Mouse (Mus musculus): ENCODE measurements around the gene Tmem206. TPM values are rescaled to one million over a fixed set of nuclear protein-coding genes. Genes with fewer than 3 reads are reported as not detected.

Gene Tmem206
- 1 to 10 TPM; 1.2 to 1.4 TPM for total RNA-seq (2021)
- long read RNA-seq, experiment 1, partial matches to known transcripts = 0 of 1 reads
- long read RNA-seq, experiment 1, other reads (novel, unspliced or antisense) = 0 of 1 reads
- long read RNA-seq, experiment 2, partial matches to known transcripts = 0 of 3 reads
- long read RNA-seq, experiment 2, other reads (novel, unspliced or antisense) = 0 of 3 reads

DNA sequence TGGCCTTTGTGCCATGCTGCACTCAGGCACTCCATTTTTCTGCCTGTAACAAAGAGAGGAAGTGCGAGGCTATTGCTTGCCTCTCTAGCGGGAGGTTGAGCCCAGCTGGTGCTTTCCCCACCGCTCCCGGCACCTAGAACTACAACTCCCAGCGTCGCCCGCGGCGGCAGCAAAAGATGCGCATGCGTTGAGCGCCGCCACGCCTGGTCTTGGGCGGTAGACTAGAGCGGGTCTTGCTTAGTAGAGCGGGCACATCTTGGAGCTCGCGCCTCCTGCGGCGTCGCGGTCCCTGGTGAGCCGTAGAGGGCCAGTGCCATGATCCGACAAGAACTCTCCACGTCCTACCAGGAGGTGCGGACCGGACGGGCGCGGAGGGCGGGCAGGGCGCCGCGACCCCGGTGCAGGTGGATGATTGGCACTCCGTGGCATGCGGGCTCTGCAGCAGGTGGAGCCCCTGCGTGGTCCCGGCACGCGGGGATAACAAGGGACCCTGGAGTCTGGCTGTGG lies at the start of gene Tmem206:
TSS of gene Tmem206 (plus strand) at position 187 of the 507 bp plus-strand sequence.
- TF ChIP-seq CTCF (IDR thresholded peaks at IDR 0.05) = no peak
- DNase-seq = peak; percentile 95
- intact Hi-C loops (cut with DNase I) = no loop called here
- Histone ChIP-seq H3K27ac (peak within 1 kb of the TSS; percentile 87), H3K4me3 (peak within 1 kb of the TSS; percentile 77)

GRCm38 (mm10) chr1:191276181-191276580 lies 49.5 kb upstream of the Tmem206 start:
- intact Hi-C loops (cut with DNase I) = loop anchor here (5.0 to 10.0 kb wide), 2 partner anchors 94 to 181 kb away; partner anchors contain the start of gene Batf3
- TF ChIP-seq CTCF (IDR thresholded peaks at IDR 0.05) = no peak
- Histone ChIP-seq H3K27ac (no peak overlapping the region), H3K4me3 (no peak overlapping the region)
- DNase-seq = no peak

DNA sequence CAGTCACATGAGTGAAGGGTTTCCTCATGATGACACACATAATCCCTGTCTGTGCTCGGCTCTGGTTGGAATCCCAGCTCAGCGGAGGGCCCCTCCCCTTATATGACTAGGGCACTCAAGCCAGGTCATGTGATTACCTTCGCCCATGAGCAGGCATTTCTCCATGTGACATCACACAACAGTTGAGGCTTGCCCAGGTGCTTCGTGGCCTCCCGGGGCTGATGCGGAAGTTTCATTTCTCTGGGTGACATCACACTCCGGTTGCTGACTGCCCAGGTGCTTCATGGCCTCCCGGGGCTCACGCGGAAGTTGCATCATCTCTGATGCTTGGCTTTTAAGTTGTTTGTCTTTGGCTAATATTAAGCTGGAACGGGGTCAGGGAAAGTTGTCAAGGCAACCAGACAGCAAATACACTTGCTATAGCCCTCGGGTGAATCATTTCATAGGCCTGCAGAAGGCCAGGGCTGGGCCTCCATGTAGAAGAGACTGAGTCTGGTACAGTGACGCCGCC lies 48.1 kb upstream of the Tmem206 start:
- Histone ChIP-seq H3K27ac (peak overlapping the region; percentile 35; the same call in 1 of the 2 replicates), H3K4me3 (no peak overlapping the region)
- TF ChIP-seq CTCF (IDR thresholded peaks at IDR 0.05) = no peak
- DNase-seq = peak; percentile 58
- intact Hi-C loops (cut with DNase I) = loop anchor here (5.0 to 10.0 kb wide), 2 partner anchors 95 to 183 kb away; partner anchors contain the start of gene Batf3

DNA sequence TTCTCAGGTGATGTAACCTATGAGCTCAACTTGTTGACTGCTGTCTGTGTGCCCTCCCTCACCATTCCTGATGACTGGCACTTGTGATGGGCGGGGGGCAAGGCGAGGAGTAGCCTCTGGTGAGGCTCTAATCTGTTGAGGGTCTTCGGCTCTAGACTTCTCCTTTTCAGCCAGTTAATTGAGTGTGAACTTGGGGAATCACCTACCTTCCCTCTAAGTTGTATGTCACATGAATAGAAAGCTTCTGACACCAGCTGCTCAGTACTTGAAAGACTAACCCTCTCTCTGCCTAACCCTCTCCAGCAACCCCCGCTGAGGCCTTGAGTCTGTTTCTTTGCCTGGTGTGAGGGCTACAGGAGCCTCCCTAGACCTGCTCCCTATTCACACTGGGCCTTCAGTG lies 47.4 kb upstream of the Tmem206 start:
- Histone ChIP-seq H3K27ac (no peak overlapping the region), H3K4me3 (no peak overlapping the region)
- intact Hi-C loops (cut with DNase I) = loop anchor here (5.0 to 10.0 kb wide), 2 partner anchors 96 to 184 kb away; partner anchors contain the start of gene Batf3
- no peak for DNase-seq
- TF ChIP-seq CTCF (IDR thresholded peaks at IDR 0.05) = no peak

GRCm38 (mm10) chr1:191281171-191281570 lies 44.5 kb upstream of the Tmem206 start:
- Histone ChIP-seq H3K27ac (no peak overlapping the region), H3K4me3 (no peak overlapping the region)
- intact Hi-C loops (cut with DNase I) = no loop called here
- no peak for TF ChIP-seq CTCF (IDR thresholded peaks at IDR 0.05)
- no peak for DNase-seq

DNA sequence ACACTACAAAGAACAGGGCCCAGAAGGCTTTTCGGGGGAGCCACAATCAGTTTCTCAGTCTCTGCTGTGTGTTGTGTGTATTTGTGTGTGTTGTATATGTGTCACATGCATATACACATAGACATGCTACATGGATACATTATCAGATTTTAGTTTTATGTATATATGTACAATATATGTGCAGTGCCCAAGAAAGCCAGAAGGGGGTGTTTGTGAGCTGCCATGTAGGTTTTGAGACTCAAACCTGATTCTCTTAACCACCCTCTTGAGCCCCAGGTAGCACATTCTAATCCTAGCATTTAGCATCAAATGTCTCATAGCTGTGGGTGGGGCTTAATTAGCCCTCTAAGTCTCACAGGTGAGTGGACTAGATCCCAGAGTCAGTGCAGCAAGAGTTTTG lies 43.4 kb upstream of the Tmem206 start:
- Histone ChIP-seq H3K27ac (no peak overlapping the region), H3K4me3 (no peak overlapping the region)
- TF ChIP-seq CTCF (IDR thresholded peaks at IDR 0.05) = peak; percentile 33; the same call in 1 of the 2 replicates
- DNase-seq = no peak
- intact Hi-C loops (cut with DNase I) = no loop called here

- H3K27ac ChIP-seq = no peak overlapping the region
- no peak overlapping the region for H3K4me3 ChIP-seq
- intact Hi-C loops (cut with DNase I) = no loop called here
- TF ChIP-seq CTCF (IDR thresholded peaks at IDR 0.05) = no peak
- DNase-seq = no peak
Measured at GRCm38 (mm10) chr1:191283110-191284040, 42.3 kb upstream of the Tmem206 start.

DNA sequence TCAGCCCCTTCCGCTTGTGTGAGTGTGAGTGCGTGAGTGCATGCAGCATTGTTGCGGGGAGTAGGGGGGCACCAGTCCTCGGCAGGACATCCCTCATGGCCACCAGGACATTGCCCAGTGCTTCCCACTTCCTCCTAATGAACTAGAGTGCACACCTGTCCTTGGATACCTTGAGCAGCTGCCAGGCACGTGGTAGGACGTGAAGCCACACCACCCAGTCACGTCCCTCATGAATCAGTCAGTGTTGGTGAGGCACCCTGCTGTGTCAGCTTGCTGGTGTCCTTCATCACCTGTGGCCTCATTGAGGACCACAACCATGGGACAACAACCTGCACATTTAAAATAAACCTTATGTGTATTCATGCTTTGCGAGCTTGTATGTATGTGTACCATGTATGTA lies 41.2 kb upstream of the Tmem206 start:
- H3K27ac ChIP-seq = no peak overlapping the region
- H3K4me3 ChIP-seq = no peak overlapping the region
- intact Hi-C loops (cut with DNase I) = no loop called here

GRCm38 (mm10) chr1:191288762-191289161 lies 37.0 kb upstream of the Tmem206 start:
- TF ChIP-seq CTCF (IDR thresholded peaks at IDR 0.05) = peak; percentile 74
- Histone ChIP-seq H3K4me3 (no peak overlapping the region), H3K27ac (no peak overlapping the region)
- DNase-seq = peak; percentile 73
- intact Hi-C loops (cut with DNase I) = no loop called here

More for the DNA sequence above, 41.2 kb upstream of the Tmem206 start:
- TF ChIP-seq CTCF (IDR thresholded peaks at IDR 0.05) = no peak
- no peak for DNase-seq

- intact Hi-C loops (cut with DNase I) = no loop called here
- DNase-seq = peak; percentile 80
- TF ChIP-seq CTCF (IDR thresholded peaks at IDR 0.05) = no peak
- H3K27ac ChIP-seq = peak overlapping the region; percentile 64
- no peak overlapping the region for H3K4me3 ChIP-seq
Measured at GRCm38 (mm10) chr1:191292348-191292747, 33.4 kb upstream of the Tmem206 start.

DNA sequence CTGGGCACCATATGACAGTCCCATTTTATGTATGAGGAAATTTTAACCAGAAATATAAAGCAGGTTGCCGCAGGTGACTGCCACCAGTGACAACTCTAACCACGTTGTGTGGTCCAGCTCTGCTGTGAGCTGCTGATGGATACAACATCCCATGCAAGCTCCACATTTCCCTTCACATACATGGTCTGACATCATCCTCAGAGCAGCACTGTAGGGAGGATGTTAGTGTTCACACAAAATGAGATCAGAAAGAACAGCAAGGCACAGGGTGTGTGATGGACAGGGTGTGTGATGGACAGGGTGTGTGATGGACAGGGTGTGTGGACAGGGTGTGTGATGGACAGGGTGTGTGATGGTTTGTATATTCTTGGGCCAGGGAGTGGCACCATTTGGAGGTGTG lies 32.7 kb upstream of the Tmem206 start:
- Histone ChIP-seq H3K27ac (no peak overlapping the region), H3K4me3 (no peak overlapping the region)
- no peak for TF ChIP-seq CTCF (IDR thresholded peaks at IDR 0.05)
- intact Hi-C loops (cut with DNase I) = no loop called here
- no peak for DNase-seq

DNA sequence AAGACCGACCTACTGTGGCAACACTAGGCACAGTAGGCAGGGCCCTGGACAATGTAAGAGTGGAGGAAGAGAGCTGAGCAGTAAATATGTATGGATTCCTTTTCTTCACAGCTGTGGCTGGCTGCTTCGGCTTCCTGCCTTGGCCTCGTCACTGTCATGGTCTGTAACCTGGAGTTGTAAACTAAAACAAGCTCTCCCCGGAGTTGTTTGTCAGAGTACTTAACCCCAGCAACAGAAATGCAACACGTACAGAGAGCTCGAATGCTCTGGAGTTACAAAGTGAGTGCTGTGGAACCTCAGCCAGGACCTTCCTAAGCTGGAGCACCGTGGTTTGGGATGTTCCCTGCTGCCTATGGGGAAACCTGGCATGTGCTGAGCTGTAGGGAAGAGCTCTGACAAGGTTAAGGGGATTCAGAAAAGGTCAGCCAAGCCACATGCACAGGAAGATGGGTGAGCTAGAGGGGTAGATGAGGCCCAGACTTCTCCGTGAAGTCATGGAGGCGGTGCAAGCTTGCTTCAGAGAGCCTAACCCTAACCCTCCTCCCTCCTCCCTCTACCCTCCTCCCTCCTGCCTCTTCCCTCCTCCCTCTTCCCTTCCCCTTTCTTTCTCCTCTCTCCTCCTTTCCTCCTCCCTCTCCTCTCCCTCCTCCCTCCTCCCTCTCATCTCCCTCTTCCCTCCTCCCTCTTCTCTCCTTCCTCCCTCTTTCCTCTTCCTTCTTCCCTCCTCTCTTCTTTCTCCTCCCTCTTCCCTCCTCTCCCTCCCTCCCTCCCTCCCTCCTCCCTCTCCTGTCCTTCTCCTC lies 31.5 kb upstream of the Tmem206 start:
- no peak for TF ChIP-seq CTCF (IDR thresholded peaks at IDR 0.05)
- intact Hi-C loops (cut with DNase I) = no loop called here
- no peak for DNase-seq
- Histone ChIP-seq H3K27ac (no peak overlapping the region), H3K4me3 (no peak overlapping the region)
